Mouse (Mus musculus): ENCODE results near the gene Rag1.

GRCm38 (mm10) chr2:101648361-101648760, 940 bp downstream of the Rag1 start:
- TF ChIP-seq POLR2A (IDR thresholded peaks at IDR 0.05; ENCODE audit: insufficient read length, low read depth) = no peak
- no peak for TF ChIP-seq TCF12 (IDR thresholded peaks at IDR 0.05; ENCODE audit: insufficient read depth, poor library complexity, severe bottlenecking)
- TF ChIP-seq MYOG (IDR thresholded peaks at IDR 0.05; ENCODE audit: control insufficient read depth in 1 of 3, insufficient read depth in 1 of 3, insufficient read length in 2 of 3, low read depth in 2 of 3) = no peak
- no peak for TF ChIP-seq MYOD1 (IDR thresholded peaks at IDR 0.05; ENCODE audit: control insufficient read depth in 1 of 3, insufficient read length in 2 of 3, low read depth in 2 of 3)
- TF ChIP-seq CEBPB (IDR thresholded peaks at IDR 0.05; ENCODE audit: insufficient read depth, poor library complexity, severe bottlenecking) = no peak
- TF ChIP-seq E2F4 (IDR thresholded peaks at IDR 0.05; ENCODE audit: insufficient read depth) = no peak
- TF ChIP-seq REST (IDR thresholded peaks at IDR 0.05; ENCODE audit: insufficient read depth, insufficient read length) = no peak

Measured in myocyte (in vitro differentiated cells).